Mouse (Mus musculus): Measurements from ENCODE around the gene Nccrp1.

DNA sequence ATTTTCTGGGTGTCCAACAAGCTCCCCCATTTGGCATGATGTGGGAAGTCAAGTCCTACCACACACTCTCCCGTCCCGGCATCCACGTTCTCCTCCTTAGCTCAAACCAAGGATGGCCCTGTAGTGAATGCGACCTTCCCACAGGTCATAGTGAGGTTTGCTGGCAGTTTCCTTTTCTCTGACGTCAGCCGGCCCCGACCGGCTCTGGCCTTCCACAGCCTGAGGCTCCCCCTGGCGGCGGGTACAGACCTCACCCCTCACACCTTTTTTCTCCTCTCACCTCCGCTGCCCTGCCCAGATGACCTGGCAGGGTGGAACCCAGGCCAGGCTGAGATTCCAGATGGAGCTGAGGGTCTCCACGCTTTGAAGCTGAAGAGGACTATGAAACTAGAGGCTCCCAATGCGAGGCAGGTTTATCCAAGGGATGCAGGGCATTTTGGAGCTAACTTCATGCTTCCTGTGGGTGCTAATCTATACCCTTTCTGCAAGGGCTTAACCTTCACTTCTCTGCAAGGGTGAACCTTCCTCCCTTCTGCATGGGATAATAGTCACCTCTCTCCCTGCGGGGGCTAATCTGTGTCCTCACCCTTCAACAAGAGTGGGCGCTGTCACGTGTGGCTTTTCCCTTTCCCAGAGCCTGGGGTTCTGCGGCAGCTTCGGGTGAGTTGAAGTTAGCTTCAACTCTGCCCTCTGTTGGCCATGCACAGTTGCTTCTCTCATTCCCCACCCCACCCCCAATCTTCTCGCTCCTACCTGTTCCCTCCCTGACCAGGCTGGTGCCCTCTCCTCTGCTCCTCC, 18.9 kb downstream of the Nccrp1 start:
- TF ChIP-seq CTCF (IDR thresholded peaks at IDR 0.05; ENCODE audit: control insufficient read depth, insufficient read depth, insufficient replicate concordance, low read depth, low read length): peak; percentile 81
- TF ChIP-seq POLR2A (IDR thresholded peaks at IDR 0.05; ENCODE audit: control insufficient read depth, low read depth, low read length): no peak

Data from testis, adult 2 months (tissue).